Mouse (Mus musculus): ENCODE results near the gene Thbd. TPM values are rescaled to one million over a fixed set of nuclear protein-coding genes. Genes with fewer than 3 reads are reported as not detected.

The Thbd gene
- total and polyA plus RNA-seq, 3 experiments, result not detected

- Histone ChIP-seq H3K36me3 (ENCODE audit: control insufficient read depth in 1 of 2, insufficient read depth in 2 of 2, low read length in 2 of 2) (no peaks in the 10 kb centered on the region), H3K79me2 (ENCODE audit: control insufficient read depth, insufficient read depth, low read length, poor library complexity) (no peaks in the 10 kb centered on the region), H3K9me3 (replicated peaks; ENCODE audit: insufficient read depth, low read length) (no peaks in the 10 kb centered on the region), H3K9ac (ENCODE audit: control insufficient read depth, low read depth, low read length, poor library complexity, severe bottlenecking) (no peak overlapping the region), H3K4me1 (ENCODE audit: control insufficient read depth in 1 of 2, insufficient read depth in 2 of 2, low read length in 2 of 2) (no peaks in the 10 kb centered on the region), H3K27ac (ENCODE audit: control insufficient read depth, low read depth, low read length) (no peak overlapping the region), H3K4me3 (ENCODE audit: control insufficient read depth in 1 of 2, insufficient read depth in 1 of 2, low read depth in 2 of 2, low read length in 2 of 2) (no peak overlapping the region), H3K27me3 (ENCODE audit: control insufficient read depth in 1 of 2, insufficient read depth in 2 of 2, low read length in 2 of 2) (no peaks in the 10 kb centered on the region)
- TF ChIP-seq TAL1 (IDR thresholded peaks at IDR 0.05; ENCODE audit: low read length) (no peak), CHD1 (IDR thresholded peaks at IDR 0.05; ENCODE audit: low read depth, low read length) (no peak), USF1 (IDR thresholded peaks at IDR 0.05; ENCODE audit: low read depth, low read length) (no peak), GATA1 (IDR thresholded peaks at IDR 0.05; ENCODE audit: low read depth, low read length) (no peak), UBTF (IDR thresholded peaks at IDR 0.05; ENCODE audit: borderline replicate concordance, insufficient read depth, low read depth, low read length) (no peak), ZNF384 (IDR thresholded peaks at IDR 0.05; ENCODE audit: low read depth, low read length) (no peak), POLR2AphosphoS5 (IDR thresholded peaks at IDR 0.05; ENCODE audit: borderline replicate concordance, low read depth, low read length) (no peak), ZMIZ1 (IDR thresholded peaks at IDR 0.05; ENCODE audit: low read depth, low read length) (no peak), KAT2A (conservative IDR thresholded peaks at IDR 0.05; ENCODE audit: low read depth, low read length) (no peak), RAD21 (IDR thresholded peaks at IDR 0.05; ENCODE audit: low read depth, low read length) (no peak)
- no peak for DNase-seq (ENCODE audit: low read depth, low spot score)
Observed at GRCm38 (mm10) chr2:148446446-148446845, 38.5 kb upstream of the Thbd start.

- Histone ChIP-seq H3K27ac (ENCODE audit: control insufficient read depth, low read depth, low read length) (no peak overlapping the region), H3K9me3 (replicated peaks; ENCODE audit: insufficient read depth, low read length) (no peaks in the 10 kb centered on the region), H3K27me3 (ENCODE audit: control insufficient read depth in 1 of 2, insufficient read depth in 2 of 2, low read length in 2 of 2) (no peaks in the 10 kb centered on the region), H3K36me3 (ENCODE audit: control insufficient read depth in 1 of 2, insufficient read depth in 2 of 2, low read length in 2 of 2) (no peaks in the 10 kb centered on the region), H3K4me3 (ENCODE audit: control insufficient read depth in 1 of 2, insufficient read depth in 1 of 2, low read depth in 2 of 2, low read length in 2 of 2) (no peak overlapping the region), H3K4me1 (ENCODE audit: control insufficient read depth in 1 of 2, insufficient read depth in 2 of 2, low read length in 2 of 2) (no peaks in the 10 kb centered on the region), H3K9ac (ENCODE audit: control insufficient read depth, low read depth, low read length, poor library complexity, severe bottlenecking) (no peak overlapping the region), H3K79me2 (ENCODE audit: control insufficient read depth, insufficient read depth, low read length, poor library complexity) (no peaks in the 10 kb centered on the region)
- DNase-seq (ENCODE audit: low read depth, low spot score), result no peak
- TF ChIP-seq CHD2 (IDR thresholded peaks at IDR 0.05; ENCODE audit: low read length) (no peak), KAT2A (conservative IDR thresholded peaks at IDR 0.05; ENCODE audit: low read depth, low read length) (no peak), BHLHE40 (IDR thresholded peaks at IDR 0.05; ENCODE audit: borderline replicate concordance, low read depth, low read length) (no peak)
Observed at GRCm38 (mm10) chr2:148445616-148446015, 37.6 kb upstream of the Thbd start.

- TF ChIP-seq TAL1 (IDR thresholded peaks at IDR 0.05; ENCODE audit: low read length) (no peak), GABPA (IDR thresholded peaks at IDR 0.05; ENCODE audit: low read depth, low read length) (no peak), RAD21 (IDR thresholded peaks at IDR 0.05; ENCODE audit: low read depth, low read length) (no peak), CHD2 (IDR thresholded peaks at IDR 0.05; ENCODE audit: low read length) (no peak), USF1 (IDR thresholded peaks at IDR 0.05; ENCODE audit: low read depth, low read length) (no peak), MEF2A (IDR thresholded peaks at IDR 0.05; ENCODE audit: extremely low read depth, insufficient replicate concordance, low read depth, low read length, poor library complexity, severe bottlenecking) (no peak), JUND (IDR thresholded peaks at IDR 0.05; ENCODE audit: low read depth, low read length) (no peak), RCOR1 (IDR thresholded peaks at IDR 0.05; ENCODE audit: low read depth, low read length) (no peak), CTCF (IDR thresholded peaks at IDR 0.05 in 2 of 3, conservative IDR thresholded peaks at IDR 0.05 in 1 of 3; ENCODE audit: control insufficient read depth in 1 of 3, insufficient read depth in 1 of 3, low read depth in 2 of 3, low read length in 3 of 3, poor library complexity in 1 of 3, severe bottlenecking in 1 of 3) (no peak)
- Histone ChIP-seq H3K79me2 (ENCODE audit: control insufficient read depth, insufficient read depth, low read length, poor library complexity) (no peaks in the 10 kb centered on the region), H3K4me1 (ENCODE audit: control insufficient read depth in 1 of 2, insufficient read depth in 2 of 2, low read length in 2 of 2) (no peaks in the 10 kb centered on the region), H3K27me3 (ENCODE audit: control insufficient read depth in 1 of 2, insufficient read depth in 2 of 2, low read length in 2 of 2) (no peaks in the 10 kb centered on the region), H3K4me3 (ENCODE audit: control insufficient read depth in 1 of 2, insufficient read depth in 1 of 2, low read depth in 2 of 2, low read length in 2 of 2) (no peak overlapping the region), H3K36me3 (ENCODE audit: control insufficient read depth in 1 of 2, insufficient read depth in 2 of 2, low read length in 2 of 2) (no peaks in the 10 kb centered on the region), H3K9me3 (replicated peaks; ENCODE audit: insufficient read depth, low read length) (no peaks in the 10 kb centered on the region), H3K9ac (ENCODE audit: control insufficient read depth, low read depth, low read length, poor library complexity, severe bottlenecking) (no peak overlapping the region), H3K27ac (ENCODE audit: control insufficient read depth, low read depth, low read length) (no peak overlapping the region)
- DNase-seq (ENCODE audit: low read depth, low spot score), result no peak
Observed at GRCm38 (mm10) chr2:148444472-148444871, 36.5 kb upstream of the Thbd start.

Measured in MEL (cell line).